Mouse (Mus musculus) lung, embryonic 15.5 days (tissue): ENCODE data around the gene Rasgef1c. TPM values are rescaled to one million over a fixed set of nuclear protein-coding genes. Genes with fewer than 3 reads are reported as not detected.
A peak's percentile ranks its signal among the peaks of the same experiment; 100 is the strongest.

ENCODE experiments used
- ATAC-seq: fragments of 200-750 bp; cut with Nextera tagmentation; 2 replicates; pipeline ENCODE4 v1.8.0; 2017; ENCODE audit warnings: moderate number of reproducible peaks, borderline replicate concordance; ENCODE audit not compliant: low FRiP score, low TSS enrichment; ENCODE audit errors: extremely low read depth
- H3K27ac ChIP-seq: fragments of 300-500 bp; sonication (generic); 2 replicates; pipeline ENCODE4 v1.5.1; 2015; ENCODE audit warnings: moderate library complexity, mild to moderate bottlenecking, inconsistent platforms
- H3K27me3 ChIP-seq: fragments of 300-500 bp; sonication (generic); 2 replicates; pipeline ENCODE4 v1.6.1; 2015; ENCODE audit warnings: inconsistent platforms
- H3K36me3 ChIP-seq: fragments of 300-500 bp; sonication (generic); 2 replicates; pipeline ENCODE4 v1.6.1; 2015; ENCODE audit warnings: inconsistent platforms
- H3K4me1 ChIP-seq: fragments of 300-500 bp; sonication (generic); 2 replicates; pipeline ENCODE4 v1.6.1; 2015; ENCODE audit warnings: inconsistent platforms
- H3K4me2 ChIP-seq: fragments of 300-500 bp; sonication (generic); 2 replicates; pipeline ENCODE4 v1.6.1; 2015; ENCODE audit warnings: inconsistent platforms, mild to moderate bottlenecking, moderate library complexity
- H3K4me3 ChIP-seq: fragments of 300-500 bp; sonication (generic); 2 replicates; pipeline ENCODE4 v1.5.1; 2015; ENCODE audit warnings: mild to moderate bottlenecking, inconsistent platforms
- H3K9ac ChIP-seq: fragments of 300-500 bp; sonication (generic); 2 replicates; pipeline ENCODE4 v1.6.1; 2015; ENCODE audit warnings: inconsistent platforms
- H3K9me3 ChIP-seq: fragments of 300-500 bp; sonication (generic); 2 replicates; pipeline ENCODE4 v1.6.1; 2016; ENCODE audit warnings: inconsistent platforms
- WGBS: fragments of 180-500 bp; shearing (Covaris S2); methylation state at CpG from one replicate; pipeline ENCODE4 v1.1.7; 2015; 5-methylcytosine and 5-hydroxymethylcytosine counted together
- polyA plus RNA-seq: library from polyadenylated mRNA; unstranded; fragments of >200 nt; fragmentation: Nextera tagmentation; extraction: Ambion mirVana; gene quantifications from 2 replicates; pipeline ENCODE4 v1.2.1, GENCODE M21; 2015

Rasgef1c gene
- polyA plus RNA-seq, 1 experiment from 2014 or later = 0.15 TPM

- no peaks in the 10 kb centered on the region for H3K36me3 ChIP-seq
- peaks cover 9% of the 10 kb centered on the region; the same call in 1 of the 2 replicates for H3K27me3 ChIP-seq
- H3K4me2 ChIP-seq = no peak overlapping the region
- WGBS = 93% methylated on average over 6 of the region's 6 CpGs
- H3K9me3 ChIP-seq = no peaks in the 10 kb centered on the region
- ATAC-seq = no peak
- H3K27ac ChIP-seq = no peak overlapping the region
- H3K4me3 ChIP-seq = no peak overlapping the region
- no peak overlapping the region for H3K9ac ChIP-seq
- H3K4me1 ChIP-seq = no peaks in the 10 kb centered on the region
Observed at GRCm38 (mm10) chr11:49953616-49954015, 52.0 kb downstream of the Rasgef1c start.

GRCm38 (mm10) chr11:49955577-49956261 is 54.1 kb downstream of the Rasgef1c start:
- H3K27me3 ChIP-seq = peaks cover 9% of the 10 kb centered on the region; the same call in 1 of the 2 replicates
- H3K9me3 ChIP-seq = no peaks in the 10 kb centered on the region
- no peak overlapping the region for H3K4me3 ChIP-seq
- H3K4me1 ChIP-seq = no peaks in the 10 kb centered on the region
- no peak overlapping the region for H3K9ac ChIP-seq
- H3K36me3 ChIP-seq = no peaks in the 10 kb centered on the region
- peak; percentile 43; the same call in 1 of the 2 replicates for ATAC-seq
- no peak overlapping the region for H3K4me2 ChIP-seq
- H3K27ac ChIP-seq = no peak overlapping the region
- 24% methylated on average over 8 of the region's 8 CpGs for WGBS

GRCm38 (mm10) chr11:49958017-49958416 is 56.4 kb downstream of the Rasgef1c start:
- Histone ChIP-seq H3K27ac (no peak overlapping the region), H3K4me3 (no peak overlapping the region), H3K9ac (no peak overlapping the region), H3K27me3 (peaks cover 9% of the 10 kb centered on the region; the same call in 1 of the 2 replicates), H3K9me3 (no peaks in the 10 kb centered on the region), H3K4me2 (no peak overlapping the region), H3K36me3 (no peaks in the 10 kb centered on the region), H3K4me1 (no peaks in the 10 kb centered on the region)
- ATAC-seq = no peak
- 79% methylated on average over 10 of the region's 10 CpGs for WGBS

GRCm38 (mm10) chr11:49961098-49961740 is 59.6 kb downstream of the Rasgef1c start:
- WGBS = 34% methylated on average over 10 of the region's 10 CpGs
- no peak overlapping the region for H3K4me2 ChIP-seq
- no peak overlapping the region for H3K4me3 ChIP-seq
- no peak overlapping the region for H3K27ac ChIP-seq
- no peaks in the 10 kb centered on the region for H3K4me1 ChIP-seq
- H3K36me3 ChIP-seq = no peaks in the 10 kb centered on the region
- no peak overlapping the region for H3K9ac ChIP-seq
- H3K9me3 ChIP-seq = no peaks in the 10 kb centered on the region
- H3K27me3 ChIP-seq = no peaks in the 10 kb centered on the region
- ATAC-seq = no peak

GRCm38 (mm10) chr11:49965320-49965719 is 63.7 kb downstream of the Rasgef1c start:
- Histone ChIP-seq H3K27ac (no peak overlapping the region), H3K9ac (no peak overlapping the region), H3K27me3 (no peaks in the 10 kb centered on the region), H3K4me3 (no peak overlapping the region), H3K4me1 (no peaks in the 10 kb centered on the region), H3K4me2 (no peak overlapping the region), H3K9me3 (no peaks in the 10 kb centered on the region), H3K36me3 (no peaks in the 10 kb centered on the region)
- ATAC-seq = no peak
- 36% methylated on average over 3 of the region's 3 CpGs for WGBS

GRCm38 (mm10) chr11:49969692-49970091 is 68.1 kb downstream of the Rasgef1c start:
- H3K4me2 ChIP-seq = no peak overlapping the region
- WGBS = 77% methylated on average over 2 of the region's 2 CpGs

DNA sequence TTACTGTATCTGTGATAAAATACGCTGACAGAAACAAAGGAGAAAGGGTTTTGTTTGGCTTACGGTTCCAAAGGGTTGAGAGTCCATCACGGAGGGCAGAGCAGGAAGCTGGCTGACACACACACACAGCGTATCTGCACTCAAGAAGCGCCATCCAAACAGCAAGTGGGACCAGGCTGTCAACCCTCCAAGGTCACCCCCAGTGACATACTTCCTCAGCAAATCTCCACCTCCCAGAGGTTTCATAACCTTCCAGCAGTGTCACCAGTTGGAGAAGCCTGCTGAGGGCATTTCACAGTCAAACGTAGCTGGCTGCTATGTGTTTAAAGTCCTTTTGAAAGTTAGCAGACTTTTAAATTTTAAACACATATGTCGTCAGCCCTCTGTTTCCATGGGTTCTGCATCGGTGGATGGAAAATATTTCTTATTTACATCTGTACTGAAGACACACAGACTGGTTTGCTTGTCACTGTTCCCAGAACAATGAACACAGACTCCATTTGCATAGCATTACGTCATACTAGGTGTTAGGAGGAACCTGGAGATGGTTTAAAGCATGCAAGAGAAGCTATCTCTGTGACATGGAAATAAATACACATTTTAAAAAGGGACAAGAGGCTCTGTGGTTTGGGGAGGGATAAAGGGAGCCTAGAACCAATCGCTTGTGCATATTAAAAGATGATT is 72.2 kb downstream of the Rasgef1c start:
- no peaks in the 10 kb centered on the region for H3K36me3 ChIP-seq
- WGBS = 75% methylated on average over 10 of the region's 10 CpGs
- ATAC-seq = no peak

More at GRCm38 (mm10) chr11:49969692-49970091, 68.1 kb downstream of the Rasgef1c start:
- Histone ChIP-seq H3K36me3 (no peaks in the 10 kb centered on the region), H3K4me3 (no peak overlapping the region), H3K27me3 (no peaks in the 10 kb centered on the region), H3K9me3 (no peaks in the 10 kb centered on the region), H3K27ac (no peak overlapping the region), H3K4me1 (no peaks in the 10 kb centered on the region), H3K9ac (no peak overlapping the region)
- ATAC-seq = no peak

GRCm38 (mm10) chr11:49974675-49975074 is 73.0 kb downstream of the Rasgef1c start:
- Histone ChIP-seq H3K4me3 (no peak overlapping the region), H3K36me3 (no peaks in the 10 kb centered on the region), H3K4me2 (no peak overlapping the region), H3K9me3 (no peaks in the 10 kb centered on the region), H3K27ac (no peak overlapping the region), H3K27me3 (no peaks in the 10 kb centered on the region), H3K9ac (no peak overlapping the region), H3K4me1 (no peaks in the 10 kb centered on the region)
- 61% methylated on average over 1 of the region's 1 CpGs for WGBS
- no peak for ATAC-seq

More for the DNA sequence above, 72.2 kb downstream of the Rasgef1c start:
- Histone ChIP-seq H3K9me3 (no peaks in the 10 kb centered on the region), H3K9ac (no peak overlapping the region), H3K4me1 (no peaks in the 10 kb centered on the region), H3K27ac (no peak overlapping the region), H3K4me3 (no peak overlapping the region), H3K27me3 (no peaks in the 10 kb centered on the region), H3K4me2 (no peak overlapping the region)

GRCm38 (mm10) chr11:49977963-49978568 is 76.4 kb downstream of the Rasgef1c start:
- Histone ChIP-seq H3K36me3 (no peaks in the 10 kb centered on the region), H3K4me2 (no peak overlapping the region), H3K4me1 (no peaks in the 10 kb centered on the region), H3K4me3 (no peak overlapping the region), H3K9ac (no peak overlapping the region), H3K27ac (no peak overlapping the region), H3K27me3 (no peaks in the 10 kb centered on the region), H3K9me3 (no peaks in the 10 kb centered on the region)
- 83% methylated on average over 10 of the region's 10 CpGs for WGBS
- ATAC-seq = no peak

GRCm38 (mm10) chr11:49978935-49979334 is 77.3 kb downstream of the Rasgef1c start:
- ATAC-seq = no peak
- H3K27me3 ChIP-seq = no peaks in the 10 kb centered on the region
- no peak overlapping the region for H3K4me2 ChIP-seq
- no peaks in the 10 kb centered on the region for H3K9me3 ChIP-seq
- H3K4me3 ChIP-seq = no peak overlapping the region
- H3K36me3 ChIP-seq = no peaks in the 10 kb centered on the region
- H3K27ac ChIP-seq = no peak overlapping the region
- WGBS = 94% methylated on average over 8 of the region's 8 CpGs
- no peaks in the 10 kb centered on the region for H3K4me1 ChIP-seq
- H3K9ac ChIP-seq = no peak overlapping the region

GRCm38 (mm10) chr11:49980681-49981235 is 79.1 kb downstream of the Rasgef1c start:
- Histone ChIP-seq H3K36me3 (no peaks in the 10 kb centered on the region), H3K27ac (no peak overlapping the region), H3K9ac (no peak overlapping the region), H3K4me3 (no peak overlapping the region), H3K4me1 (no peaks in the 10 kb centered on the region), H3K27me3 (no peaks in the 10 kb centered on the region), H3K4me2 (no peak overlapping the region), H3K9me3 (no peaks in the 10 kb centered on the region)
- ATAC-seq = no peak
- 74% methylated on average over 6 of the region's 6 CpGs for WGBS
